Mouse (Mus musculus) left cerebral cortex, postnatal 10 days (tissue): ENCODE measurements around the gene Slc22a14. TPM values are rescaled to one million over a fixed set of nuclear protein-coding genes. Genes with fewer than 3 reads are reported as not detected.

ENCODE experiments used
- DNase-seq, 2 experiments: peaks; one replicate each; pipeline ENCODE4 v3.0.0; 2021 to 2022; ENCODE audit warnings: low spot score in 2 of 2, mixed read lengths in 1 of 2; ENCODE audit errors: extremely low spot score in 1 of 2
- intact Hi-C: fragments of 180-260 bp; cut with DNase I; formaldehyde crosslinking; loops from one replicate; pipeline ENCODE4 v1.15.1; 2025
- total RNA-seq, 2 experiments: library from RNA; stranded (reverse); gene quantifications; 2 replicates each; pipeline ENCODE4 v1.2.3; 2021

The Slc22a14 gene
- total RNA-seq, 2 experiments from 2014 or later, result not detected

DNA sequence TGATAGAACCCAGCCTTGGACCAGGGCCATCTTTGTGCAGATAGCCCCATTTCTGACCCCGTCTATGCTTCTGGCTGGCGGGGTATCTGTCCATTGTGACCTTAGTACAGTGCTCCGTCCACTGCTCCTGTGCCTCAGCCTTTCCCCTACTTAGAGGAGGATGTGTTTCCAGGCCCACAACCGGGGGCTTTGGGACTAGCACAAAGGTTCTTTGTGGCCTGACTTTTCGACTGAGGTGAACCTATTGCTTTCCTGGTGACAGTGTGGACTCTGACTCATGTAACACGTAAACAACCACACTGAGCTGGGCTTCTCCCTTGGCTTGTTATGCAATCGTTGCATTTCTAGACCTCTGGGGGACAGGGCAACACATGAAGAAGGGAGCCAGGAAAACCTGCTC is 200.6 kb downstream of the Slc22a14 start:
- DNase-seq, result no peak
- intact Hi-C loops, result no loop called here

DNA sequence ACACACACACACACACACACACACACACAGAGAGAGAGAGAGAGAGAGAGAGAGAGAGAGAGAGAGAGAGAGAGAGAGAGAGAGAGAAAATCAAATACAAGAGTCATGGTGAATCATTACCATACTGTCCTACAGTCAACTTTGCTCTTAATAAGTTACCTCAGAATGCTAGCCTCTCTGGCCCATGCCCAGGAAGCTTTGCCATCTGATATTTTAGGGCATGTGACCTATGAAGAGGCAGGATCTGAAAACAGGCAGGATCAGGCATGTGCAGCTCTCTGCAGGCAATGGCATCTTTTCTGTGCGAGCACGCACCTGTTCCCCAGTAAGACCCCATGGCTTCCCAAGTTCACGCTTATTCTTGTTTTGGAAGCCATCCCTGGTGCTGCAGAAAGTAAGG is 204.7 kb downstream of the Slc22a14 start:
- intact Hi-C loops, result no loop called here
- DNase-seq, result no peak

DNA sequence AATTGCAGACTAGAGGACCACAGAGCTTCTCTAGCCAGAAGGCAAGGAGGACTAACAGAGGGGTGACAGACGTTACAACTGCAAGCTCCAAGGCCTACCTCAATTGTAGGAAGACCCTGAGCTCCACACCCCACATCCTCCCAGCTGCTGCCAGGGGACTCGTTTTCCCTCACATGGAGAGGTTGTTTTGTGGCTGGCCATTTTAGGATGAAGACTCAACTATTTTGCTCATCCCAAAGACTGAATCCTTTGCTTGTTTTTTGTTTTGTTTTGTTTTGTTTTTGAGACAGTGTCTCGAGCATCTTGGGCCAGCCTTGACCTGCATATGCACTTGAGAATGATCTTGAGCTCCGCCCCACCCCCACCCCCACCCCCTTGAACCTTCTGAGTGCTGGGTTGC is 206.5 kb downstream of the Slc22a14 start, which contains the start of gene Gm47289:
TSS of gene Gm47289 (plus strand) at position 301 of the 400 bp plus-strand sequence.
- intact Hi-C loops, result no loop called here
- no peak for DNase-seq

DNA sequence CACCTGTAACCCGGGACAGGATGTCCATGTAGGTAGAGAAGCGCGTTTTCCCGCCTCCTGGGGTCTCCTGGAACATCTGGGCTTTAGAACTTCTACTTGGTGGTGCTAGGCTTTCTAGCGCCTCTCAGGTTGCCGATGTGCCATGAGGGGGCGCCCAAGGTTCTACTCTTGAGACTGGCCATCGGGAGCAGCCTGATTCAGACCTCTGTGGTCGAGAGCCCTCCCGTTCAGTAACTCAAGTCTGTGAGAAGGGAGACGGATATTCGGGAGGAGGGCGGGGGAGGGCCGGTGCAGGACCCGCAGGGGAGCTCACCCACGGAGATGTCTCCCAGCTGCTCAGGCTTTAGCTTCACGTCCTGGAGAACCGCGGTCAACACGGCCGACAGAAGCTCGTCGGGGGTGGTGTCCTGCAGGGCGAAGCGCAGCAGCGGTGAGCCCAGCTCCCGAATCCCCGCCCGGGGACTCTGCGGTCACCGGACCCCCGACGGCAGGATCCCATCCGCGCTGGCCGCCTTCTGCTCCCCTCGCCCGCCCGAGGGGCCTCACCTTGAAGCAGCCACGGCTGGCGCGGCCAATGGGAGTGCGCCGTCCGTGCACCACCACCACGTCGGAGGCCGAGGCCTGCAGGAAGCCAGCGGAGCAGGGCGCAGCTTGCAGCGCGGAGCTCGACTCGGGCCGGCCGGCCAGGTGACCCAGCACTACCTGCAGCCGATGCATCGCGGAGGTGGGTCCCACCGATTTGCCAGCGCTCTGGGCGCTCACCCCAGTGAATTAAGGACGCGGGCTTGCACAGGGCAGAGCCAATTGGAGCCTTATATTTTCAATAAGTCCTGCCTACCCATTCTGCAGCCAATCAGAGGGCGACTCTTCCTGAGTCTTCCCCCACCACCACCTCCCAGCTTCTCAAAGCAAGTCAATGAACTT is 208.8 kb downstream of the Slc22a14 start, which contains the start of gene Acaa1b:
TSS of gene Acaa1b (minus strand) at position 816 of the 924 bp plus-strand sequence.
- intact Hi-C loops, result no loop called here
- peak; percentile 57 to 85 for DNase-seq

DNA sequence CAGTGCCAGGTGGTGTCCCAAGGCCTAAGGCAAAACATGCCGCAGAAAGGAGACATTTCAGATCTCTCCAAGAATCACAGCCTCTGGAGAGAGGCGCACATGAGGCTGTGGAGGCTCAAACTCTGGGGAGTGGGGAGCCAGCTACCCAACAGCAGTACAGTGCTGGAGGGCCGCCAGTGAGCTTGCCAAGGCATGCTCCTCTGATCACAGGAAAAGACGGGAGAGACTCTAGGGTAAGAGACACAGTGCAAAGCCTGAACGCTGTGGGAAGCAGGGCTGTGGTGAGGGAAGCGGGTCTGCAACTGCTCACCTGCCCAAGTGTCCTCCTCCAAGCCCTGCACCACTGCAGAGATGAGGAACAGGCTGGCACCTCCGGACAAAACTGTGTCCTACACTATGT is 209.5 kb downstream of the Slc22a14 start:
- DNase-seq, result peak in 1 of 2 experiments; percentile 62
- intact Hi-C loops, result no loop called here

DNA sequence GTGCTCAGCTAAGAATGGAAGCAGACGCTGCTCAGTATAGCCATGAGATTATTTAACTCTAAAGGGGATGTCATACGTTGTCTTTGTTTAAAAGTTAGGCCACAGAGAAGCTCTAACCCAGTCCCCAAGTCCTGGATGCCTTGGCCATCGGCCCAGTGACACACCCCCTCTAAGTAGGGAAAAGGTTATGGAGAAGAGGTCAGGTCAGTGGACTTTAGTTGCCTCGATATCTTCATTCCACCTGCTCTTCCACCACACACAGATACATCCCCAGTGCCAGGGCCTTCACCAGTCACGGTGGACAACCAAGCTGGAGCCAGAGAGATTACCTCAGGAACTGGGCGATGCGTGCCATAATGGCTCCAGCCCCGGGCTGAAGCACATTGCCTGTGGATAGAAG is 209.9 kb downstream of the Slc22a14 start:
- DNase-seq, result no peak
- intact Hi-C loops, result no loop called here

DNA sequence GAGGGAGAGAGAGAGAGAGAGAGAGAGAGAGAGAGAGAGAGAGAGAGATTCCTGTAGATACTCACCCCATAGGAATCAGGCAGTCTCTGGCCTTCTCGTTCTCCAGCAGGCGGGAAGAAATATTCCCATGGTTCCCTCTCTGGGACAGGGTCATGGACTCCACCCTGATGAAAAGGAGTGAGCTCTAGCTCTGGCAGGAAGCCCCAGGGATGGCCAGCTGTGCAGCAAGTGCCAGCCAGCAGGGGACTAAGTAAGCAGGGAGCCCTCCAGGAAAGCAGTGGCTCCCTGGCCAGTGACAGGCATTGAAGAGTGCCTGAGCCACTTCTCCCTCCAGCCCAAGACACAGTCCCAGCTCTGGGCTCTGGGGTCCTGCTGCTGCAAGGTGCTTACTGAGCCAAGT is 213.6 kb downstream of the Slc22a14 start:
- DNase-seq, result no peak
- intact Hi-C loops, result no loop called here

DNA sequence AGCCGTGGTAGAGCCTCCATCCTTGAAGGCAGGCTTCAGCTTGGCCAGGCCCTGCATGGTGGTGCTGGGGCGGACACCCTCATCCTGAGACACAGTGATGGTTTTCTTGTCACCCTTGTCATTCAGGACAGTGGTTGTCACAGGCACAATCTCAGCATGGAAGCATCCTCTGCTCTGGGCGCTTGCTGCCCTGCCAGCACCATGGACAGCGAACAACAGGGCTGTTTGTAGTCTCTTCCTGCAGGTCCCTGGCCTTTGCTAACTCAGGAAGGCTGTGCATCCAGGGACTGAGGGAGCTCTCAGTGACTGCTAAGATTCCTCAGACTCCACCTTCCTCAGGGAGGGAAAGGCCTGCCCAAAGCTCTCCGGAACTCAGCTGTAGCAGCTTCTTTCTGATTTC is 215.8 kb downstream of the Slc22a14 start:
- intact Hi-C loops, result no loop called here
- peak in 1 of 2 experiments; percentile 60 for DNase-seq

DNA sequence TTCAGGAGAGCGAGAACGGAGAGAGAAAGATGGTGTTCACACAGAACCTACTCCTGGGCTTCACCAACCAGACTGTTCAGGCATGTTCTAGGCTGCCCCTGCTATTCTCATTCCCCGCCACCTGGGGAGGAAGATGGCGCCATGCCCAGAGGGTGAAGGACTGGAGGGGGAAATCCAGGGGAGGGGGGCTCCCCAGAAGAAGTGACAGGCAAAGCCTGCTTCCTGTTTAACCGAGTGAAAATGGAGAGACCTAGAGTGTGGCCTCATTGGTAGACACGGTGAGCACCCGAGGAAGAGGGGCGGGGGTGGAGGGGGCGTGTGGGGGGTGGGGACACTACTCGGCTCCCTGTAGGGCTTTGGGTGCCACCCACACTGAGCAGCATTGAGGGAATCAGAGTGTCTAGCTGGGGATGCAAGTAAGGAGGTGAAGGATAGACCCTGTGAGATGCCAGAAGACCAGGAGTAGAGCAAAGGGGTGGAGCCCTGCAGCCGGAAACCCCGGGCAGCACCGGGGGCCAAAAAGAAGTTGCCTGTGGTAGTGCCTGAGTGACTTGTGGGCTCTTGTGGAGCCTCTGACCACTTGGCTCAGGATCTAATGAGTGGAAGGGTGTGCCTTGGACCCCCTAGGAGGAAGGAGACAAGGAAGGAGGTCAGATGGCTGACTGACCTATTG is 219.1 kb downstream of the Slc22a14 start:
- no peak for DNase-seq
- intact Hi-C loops, result no loop called here

DNA sequence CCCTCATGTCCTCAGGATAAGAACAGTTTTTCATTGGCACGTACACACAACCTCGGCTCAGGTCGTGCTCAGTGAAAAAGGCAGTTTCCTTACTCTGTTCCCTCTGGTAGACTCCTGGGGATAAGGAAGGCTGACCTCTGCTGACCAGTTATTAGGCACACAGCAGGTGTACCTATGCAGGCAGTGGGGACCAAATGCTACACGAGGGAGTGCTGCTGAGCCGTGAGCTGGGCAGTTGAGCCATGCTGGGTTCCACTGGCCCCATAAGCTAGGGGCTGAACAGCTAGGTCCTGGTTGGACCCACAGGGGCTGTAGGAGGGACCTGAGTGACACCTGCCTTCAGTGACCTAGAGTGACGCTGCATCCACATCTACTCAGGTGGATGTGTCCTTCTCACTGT is 219.7 kb downstream of the Slc22a14 start:
- intact Hi-C loops, result no loop called here
- DNase-seq, result no peak

DNA sequence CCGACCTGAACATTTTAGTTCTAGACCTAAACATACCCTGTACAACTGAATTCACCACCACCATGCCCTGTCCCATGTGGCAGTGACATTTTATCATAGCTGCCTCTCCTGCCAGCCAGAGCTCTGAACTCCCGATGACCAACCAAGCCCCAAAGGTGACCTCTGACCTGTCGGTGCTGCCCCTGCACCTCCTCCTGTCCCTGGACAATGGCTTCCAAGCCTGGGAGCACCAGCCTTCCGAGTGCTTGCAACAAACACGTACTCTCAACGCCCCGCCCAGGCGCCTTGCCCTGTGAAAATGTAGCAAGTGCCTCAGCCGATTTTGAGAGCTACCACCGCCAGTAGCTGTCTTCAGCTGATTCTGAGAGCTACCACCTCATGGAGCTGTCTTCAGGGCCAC is 220.2 kb downstream of the Slc22a14 start:
- intact Hi-C loops, result no loop called here
- no peak for DNase-seq

DNA sequence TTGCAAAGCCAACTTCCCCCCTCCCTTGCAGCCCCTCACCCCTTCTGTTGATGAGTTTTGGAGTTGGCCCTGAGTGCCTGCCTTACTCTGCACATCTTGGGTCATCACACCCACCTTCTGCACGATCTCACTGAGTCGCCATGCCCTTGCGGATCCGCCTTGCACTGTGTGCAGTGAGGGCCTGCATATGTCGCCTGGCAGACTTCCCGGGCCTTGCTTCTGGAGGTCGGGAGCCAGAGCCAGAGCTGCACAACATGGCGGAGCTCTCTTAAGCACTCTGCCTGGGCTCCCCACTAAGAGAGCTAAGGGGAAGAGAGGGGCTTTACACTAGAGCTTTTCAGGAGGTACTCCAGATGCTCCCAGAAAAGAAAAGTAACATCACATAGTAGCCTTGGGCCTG is 220.7 kb downstream of the Slc22a14 start:
- intact Hi-C loops, result no loop called here
- DNase-seq, result no peak

DNA sequence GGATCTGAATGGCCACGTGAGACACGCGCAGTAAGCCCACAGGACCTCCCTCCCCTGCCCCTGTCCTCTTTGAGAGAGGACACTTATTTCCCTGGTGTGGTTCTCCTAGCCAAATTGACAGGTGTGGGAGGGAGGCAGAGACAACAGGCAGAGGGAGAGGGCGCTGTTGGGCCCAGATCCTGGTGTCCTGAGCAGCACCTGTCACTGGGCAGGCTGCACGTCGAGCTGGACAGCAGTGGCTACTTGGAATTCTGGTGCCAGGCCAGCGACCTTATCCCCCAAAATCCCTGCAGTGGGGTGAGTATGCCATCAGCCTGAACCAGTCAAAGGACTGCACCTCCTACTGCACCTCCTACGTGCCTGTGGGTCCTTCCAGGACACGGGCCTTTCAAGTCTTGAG is 222.0 kb downstream of the Slc22a14 start:
- DNase-seq, result no peak
- intact Hi-C loops, result no loop called here

DNA sequence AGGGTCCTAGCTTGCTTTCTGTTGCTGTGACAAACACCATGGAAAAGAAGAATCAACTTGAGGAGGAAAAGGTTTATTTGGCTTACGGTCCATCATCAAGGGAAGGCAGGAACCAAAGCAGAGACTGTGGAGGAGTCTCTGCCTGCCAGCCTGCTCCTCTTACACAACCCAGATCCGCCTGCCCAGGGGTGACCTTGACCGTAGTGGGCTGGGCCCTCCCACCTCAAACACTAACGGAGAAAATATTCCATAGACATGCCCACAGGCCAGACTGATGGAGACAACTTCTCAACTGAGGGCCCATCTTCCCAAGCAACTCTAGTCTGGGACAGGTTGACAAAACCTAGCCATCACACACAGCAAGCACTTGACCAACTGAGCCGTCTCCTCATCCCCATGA is 223.3 kb downstream of the Slc22a14 start:
- intact Hi-C loops, result no loop called here
- no peak for DNase-seq

DNA sequence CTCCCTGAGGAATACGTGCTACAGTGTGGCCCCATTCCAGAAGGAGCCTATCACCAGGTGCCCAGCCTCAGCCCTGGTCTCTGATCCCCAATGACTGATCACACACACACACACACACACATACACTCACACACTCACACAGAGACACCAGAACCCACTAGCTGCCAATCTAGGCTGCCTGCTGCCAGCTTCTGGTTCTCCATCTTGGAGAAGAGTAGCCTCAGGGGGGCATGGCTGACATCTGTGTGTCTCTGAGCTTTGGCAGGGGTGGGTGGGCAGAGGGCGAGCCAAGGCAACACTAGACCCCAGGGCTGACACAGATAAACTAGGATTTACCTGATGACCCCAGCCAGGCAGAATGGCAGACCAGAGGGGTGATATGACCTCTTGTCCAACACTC is 226.5 kb downstream of the Slc22a14 start:
- DNase-seq, result no peak
- intact Hi-C loops, result no loop called here

DNA sequence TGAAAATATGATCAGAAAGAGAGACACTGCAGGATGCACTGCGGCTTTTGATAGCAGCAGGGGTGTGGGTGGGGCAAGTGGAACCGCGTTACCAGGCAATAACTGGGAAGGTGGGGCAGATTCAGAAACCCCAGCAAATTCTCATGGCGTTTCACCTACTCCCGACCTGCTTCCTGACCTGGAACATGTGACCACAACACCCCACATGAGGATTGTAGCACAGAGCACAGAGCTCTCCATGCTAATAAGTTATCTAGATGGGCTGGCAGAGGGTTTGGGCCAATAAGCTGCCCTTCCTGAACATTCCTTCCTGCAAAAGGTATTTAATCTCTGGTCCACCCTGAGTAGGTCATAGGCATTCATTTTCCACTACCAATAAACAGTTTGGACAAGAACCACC is 234.7 kb downstream of the Slc22a14 start:
- intact Hi-C loops, result no loop called here
- DNase-seq, result no peak

DNA sequence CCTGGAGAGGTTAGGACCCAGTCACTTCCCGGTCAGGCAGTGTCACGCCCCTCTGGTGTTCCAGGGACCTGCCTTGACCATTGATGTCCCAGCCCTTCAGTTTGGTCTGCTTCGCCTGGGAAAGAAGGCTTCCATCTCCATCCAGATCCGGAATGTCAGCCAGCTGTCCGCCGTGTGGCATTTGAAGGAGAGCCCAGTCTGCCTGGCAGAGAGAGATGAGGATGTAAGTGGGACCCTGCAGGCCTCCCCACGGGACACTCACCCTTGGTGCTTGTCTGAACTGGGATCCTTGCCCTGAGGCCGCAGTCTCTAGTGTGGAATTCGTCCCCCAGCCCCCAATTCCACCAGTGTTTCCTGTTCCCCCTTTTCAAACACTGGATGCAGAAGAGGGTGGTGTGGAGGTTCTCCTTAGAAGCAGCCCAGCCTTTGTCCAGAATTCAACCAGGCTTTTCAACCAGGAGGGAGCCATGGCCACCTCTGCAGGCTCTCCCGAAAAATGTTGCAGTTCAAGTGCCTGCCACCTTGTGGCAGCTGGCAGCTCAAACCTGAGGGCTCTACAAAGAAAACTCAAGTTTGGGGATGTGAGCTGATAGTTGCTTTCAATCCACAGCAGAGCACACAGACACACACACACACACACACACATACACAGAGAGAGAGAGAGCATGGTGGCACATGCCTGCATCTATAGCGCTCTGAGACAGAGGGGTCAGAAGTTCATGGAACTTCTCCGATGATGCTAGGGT is 236.7 kb downstream of the Slc22a14 start:
- no peak for DNase-seq
- intact Hi-C loops, result no loop called here

DNA sequence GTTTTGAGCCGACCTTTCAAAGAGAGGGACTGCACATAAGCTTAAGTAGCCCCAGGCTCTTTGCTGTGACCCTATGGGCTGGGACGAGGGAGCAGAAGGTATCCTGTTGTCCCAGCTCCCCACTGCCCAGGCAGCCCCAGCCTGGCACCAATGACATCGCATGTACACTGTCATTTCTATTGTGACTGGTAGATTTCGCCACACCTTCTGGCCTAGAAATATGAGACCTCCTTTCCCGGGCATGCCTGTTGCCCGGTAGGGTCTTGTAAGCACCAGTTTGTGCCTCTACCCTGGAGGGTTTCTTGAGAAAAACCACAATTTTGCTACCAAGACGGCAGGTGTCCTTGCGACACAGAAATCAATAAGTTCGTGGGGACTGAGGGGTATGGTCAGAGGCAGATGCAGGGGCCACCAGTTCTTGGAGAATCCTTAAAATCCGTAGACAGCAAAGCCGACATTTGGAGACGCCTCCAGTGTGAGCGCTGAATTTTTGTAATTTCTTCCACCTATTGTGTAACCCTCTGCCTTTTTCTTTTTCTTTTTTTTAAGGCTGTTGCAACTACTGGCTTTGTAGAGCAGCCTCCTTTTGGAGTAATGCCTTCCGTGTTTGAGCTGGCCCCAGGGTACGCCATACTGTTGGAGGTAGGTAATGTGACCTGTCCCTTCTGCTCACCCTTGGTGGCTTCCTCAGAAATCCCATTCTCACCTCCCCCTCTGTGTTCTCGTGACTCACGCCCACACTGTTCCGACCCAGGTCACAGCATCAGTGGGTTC is 242.6 kb downstream of the Slc22a14 start:
- intact Hi-C loops, result no loop called here
- DNase-seq, result no peak

DNA sequence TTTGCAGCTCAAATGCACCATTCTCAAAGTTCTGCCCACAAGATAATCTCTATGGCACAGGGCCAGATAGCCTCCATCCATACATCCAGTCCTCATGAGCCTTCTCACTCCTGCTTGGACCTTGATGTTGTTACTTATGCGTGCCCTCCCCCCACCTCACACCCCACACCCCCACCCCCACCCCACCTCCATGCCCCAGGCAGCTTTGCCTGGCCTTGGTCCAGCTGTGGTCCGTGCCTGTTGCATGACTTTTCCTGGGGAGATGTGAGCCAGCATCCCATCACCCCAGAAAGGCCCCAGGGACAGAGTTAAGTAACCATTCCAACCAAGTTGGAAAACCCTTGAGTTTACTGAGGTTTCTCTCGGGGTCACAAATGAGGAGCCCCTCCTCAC is 245.2 kb downstream of the Slc22a14 start:
- DNase-seq, result no peak
- intact Hi-C loops, result no loop called here
